Mouse (Mus musculus): ENCODE data around the gene Hadhb. TPM values are rescaled to one million over a fixed set of nuclear protein-coding genes. Genes with fewer than 3 reads are reported as not detected.

The Hadhb gene
- total and polyA plus RNA-seq, 2 experiments from 2014 or later = 46.2 to 59.3 TPM

- ATAC-seq (peak; percentile 34; the same call in 1 of the 2 replicates), DNase-seq (peak; percentile 86)
- Histone ChIP-seq H3K9me3 (ENCODE audit: low read length) (no peaks in the 10 kb centered on the region), H3K4me2 (ENCODE audit: low read depth) (no peak overlapping the region), H3K36me3 (ENCODE audit: insufficient read depth) (no peaks in the 10 kb centered on the region), H3K9ac (no peak overlapping the region), H3K4me3 (ENCODE audit: low read depth, low read length) (no peak overlapping the region), H3K27ac (ENCODE audit: low read depth, low read length) (no peak overlapping the region), H3K27me3 (ENCODE audit: insufficient read depth, low read length) (no peaks in the 10 kb centered on the region), H3K4me1 (ENCODE audit: insufficient read depth) (no peaks in the 10 kb centered on the region)
- peak; percentile 88 for TF ChIP-seq CTCF (IDR thresholded peaks at IDR 0.05; ENCODE audit: low read depth)
- WGBS = 8% methylated on average over 4 of the region's 4 CpGs
These were observed 59.8 kb downstream of the Hadhb start for GRCm38 (mm10) chr5:30214889-30215288.

DNA sequence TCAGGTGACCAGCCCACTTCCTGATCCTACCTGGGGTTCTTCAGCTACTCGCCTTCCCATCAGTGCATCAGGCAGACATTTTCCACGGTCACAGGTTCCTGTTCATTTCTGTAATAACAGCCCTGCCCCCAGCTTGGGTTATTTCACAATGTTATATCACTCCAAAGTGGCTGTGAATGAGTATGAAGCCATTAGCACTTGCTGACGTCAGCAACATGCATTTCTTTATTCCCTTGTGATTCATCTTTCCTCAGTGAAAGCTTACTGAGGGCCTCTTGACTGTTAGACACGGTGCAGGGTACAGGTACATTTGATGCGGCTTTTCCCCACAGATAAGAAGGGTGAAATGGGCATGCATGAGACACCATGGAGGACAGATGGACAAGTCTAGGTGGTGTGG lies 60.9 kb downstream of the Hadhb start:
- no peak for ATAC-seq
- TF ChIP-seq CTCF (IDR thresholded peaks at IDR 0.05; ENCODE audit: low read depth) = no peak
- no peak overlapping the region for H3K27ac ChIP-seq (ENCODE audit: low read depth, low read length)
- H3K9ac ChIP-seq = no peak overlapping the region
- no peaks in the 10 kb centered on the region for H3K9me3 ChIP-seq (ENCODE audit: low read length)
- no peak overlapping the region for H3K4me2 ChIP-seq (ENCODE audit: low read depth)
- DNase-seq = no peak
- H3K4me3 ChIP-seq (ENCODE audit: low read depth, low read length) = no peak overlapping the region
- H3K27me3 ChIP-seq (ENCODE audit: insufficient read depth, low read length) = no peaks in the 10 kb centered on the region
- WGBS = 81% methylated on average over 5 of the region's 5 CpGs
- H3K4me1 ChIP-seq (ENCODE audit: insufficient read depth) = no peaks in the 10 kb centered on the region
- no peaks in the 10 kb centered on the region for H3K36me3 ChIP-seq (ENCODE audit: insufficient read depth)

- H3K36me3 ChIP-seq (ENCODE audit: insufficient read depth) = no peaks in the 10 kb centered on the region; the same call in 1 of the 2 replicates
- WGBS = 80% methylated on average over 2 of the region's 2 CpGs
- H3K27me3 ChIP-seq (ENCODE audit: insufficient read depth, low read length) = no peaks in the 10 kb centered on the region
- H3K4me3 ChIP-seq (ENCODE audit: low read depth, low read length) = no peak overlapping the region
- no peak for TF ChIP-seq CTCF (IDR thresholded peaks at IDR 0.05; ENCODE audit: low read depth)
- H3K27ac ChIP-seq (ENCODE audit: low read depth, low read length) = no peak overlapping the region
- H3K9me3 ChIP-seq (ENCODE audit: low read length) = no peaks in the 10 kb centered on the region
- no peak for ATAC-seq
- DNase-seq = no peak
- no peak overlapping the region for H3K9ac ChIP-seq
- H3K4me2 ChIP-seq (ENCODE audit: low read depth) = no peak overlapping the region
- H3K4me1 ChIP-seq (ENCODE audit: insufficient read depth) = no peaks in the 10 kb centered on the region
These were observed 64.7 kb downstream of the Hadhb start for GRCm38 (mm10) chr5:30219715-30220114.

- Histone ChIP-seq H3K9me3 (ENCODE audit: low read length) (no peaks in the 10 kb centered on the region), H3K27ac (ENCODE audit: low read depth, low read length) (no peak overlapping the region), H3K27me3 (ENCODE audit: insufficient read depth, low read length) (no peaks in the 10 kb centered on the region), H3K4me3 (ENCODE audit: low read depth, low read length) (no peak overlapping the region), H3K4me2 (ENCODE audit: low read depth) (no peak overlapping the region), H3K9ac (no peak overlapping the region), H3K36me3 (ENCODE audit: insufficient read depth) (no peaks in the 10 kb centered on the region; the same call in 1 of the 2 replicates), H3K4me1 (ENCODE audit: insufficient read depth) (no peaks in the 10 kb centered on the region)
- WGBS = 88% methylated on average over 8 of the region's 8 CpGs
- ATAC-seq (no peak), DNase-seq (no peak)
- no peak for TF ChIP-seq CTCF (IDR thresholded peaks at IDR 0.05; ENCODE audit: low read depth)
These were observed 65.6 kb downstream of the Hadhb start for GRCm38 (mm10) chr5:30220666-30221065.

GRCm38 (mm10) chr5:30222681-30223080 lies 67.6 kb downstream of the Hadhb start:
- ATAC-seq (no peak), DNase-seq (no peak)
- H3K4me3 ChIP-seq (ENCODE audit: low read depth, low read length) = no peak overlapping the region
- WGBS = 98% methylated on average over 8 of the region's 8 CpGs
- no peak overlapping the region for H3K4me2 ChIP-seq (ENCODE audit: low read depth)
- H3K36me3 ChIP-seq (ENCODE audit: insufficient read depth) = no peaks in the 10 kb centered on the region; the same call in 1 of the 2 replicates
- no peaks in the 10 kb centered on the region for H3K4me1 ChIP-seq (ENCODE audit: insufficient read depth)
- H3K27me3 ChIP-seq (ENCODE audit: insufficient read depth, low read length) = no peaks in the 10 kb centered on the region
- TF ChIP-seq CTCF (IDR thresholded peaks at IDR 0.05; ENCODE audit: low read depth) = no peak
- no peaks in the 10 kb centered on the region for H3K9me3 ChIP-seq (ENCODE audit: low read length)
- H3K27ac ChIP-seq (ENCODE audit: low read depth, low read length) = no peak overlapping the region
- no peak overlapping the region for H3K9ac ChIP-seq

GRCm38 (mm10) chr5:30230901-30231300 lies 75.9 kb downstream of the Hadhb start:
- peak; percentile 56 for TF ChIP-seq CTCF (IDR thresholded peaks at IDR 0.05; ENCODE audit: low read depth)
- no peak for ATAC-seq
- Histone ChIP-seq H3K36me3 (ENCODE audit: insufficient read depth) (no peaks in the 10 kb centered on the region), H3K27me3 (ENCODE audit: insufficient read depth, low read length) (no peaks in the 10 kb centered on the region), H3K9ac (no peak overlapping the region), H3K9me3 (ENCODE audit: low read length) (no peaks in the 10 kb centered on the region), H3K4me3 (ENCODE audit: low read depth, low read length) (no peak overlapping the region), H3K4me1 (ENCODE audit: insufficient read depth) (peaks cover 15% of the 10 kb centered on the region), H3K4me2 (ENCODE audit: low read depth) (no peak overlapping the region), H3K27ac (ENCODE audit: low read depth, low read length) (no peak overlapping the region)
- peak; percentile 13 for DNase-seq
- WGBS = 83% methylated on average over 4 of the region's 4 CpGs

- DNase-seq (no peak), ATAC-seq (no peak)
- peaks cover 15% of the 10 kb centered on the region for H3K4me1 ChIP-seq (ENCODE audit: insufficient read depth)
- peak overlapping the region; percentile 76 for H3K4me2 ChIP-seq (ENCODE audit: low read depth)
- H3K9me3 ChIP-seq (ENCODE audit: low read length) = no peaks in the 10 kb centered on the region
- peak overlapping the region; percentile 84 for H3K9ac ChIP-seq
- peak overlapping the region; percentile 93 for H3K27ac ChIP-seq (ENCODE audit: low read depth, low read length)
- H3K27me3 ChIP-seq (ENCODE audit: insufficient read depth, low read length) = no peaks in the 10 kb centered on the region
- peak overlapping the region; percentile 82 for H3K4me3 ChIP-seq (ENCODE audit: low read depth, low read length)
- TF ChIP-seq CTCF (IDR thresholded peaks at IDR 0.05; ENCODE audit: low read depth) = no peak
- no peaks in the 10 kb centered on the region for H3K36me3 ChIP-seq (ENCODE audit: insufficient read depth)
- WGBS = 24% methylated on average over 16 of the region's 16 CpGs
These were observed 76.8 kb downstream of the Hadhb start for GRCm38 (mm10) chr5:30231891-30232270.
